Mouse (Mus musculus): ENCODE measurements around the gene Usf1. TPM values are rescaled to one million over a fixed set of nuclear protein-coding genes. Genes with fewer than 3 reads are reported as not detected.
A peak's percentile ranks its signal among the peaks of the same experiment; 100 is the strongest.

Usf1 gene
- total and polyA plus RNA-seq, 2 experiments from 2014 or later, result 48.8 to 82.0 TPM

DNA sequence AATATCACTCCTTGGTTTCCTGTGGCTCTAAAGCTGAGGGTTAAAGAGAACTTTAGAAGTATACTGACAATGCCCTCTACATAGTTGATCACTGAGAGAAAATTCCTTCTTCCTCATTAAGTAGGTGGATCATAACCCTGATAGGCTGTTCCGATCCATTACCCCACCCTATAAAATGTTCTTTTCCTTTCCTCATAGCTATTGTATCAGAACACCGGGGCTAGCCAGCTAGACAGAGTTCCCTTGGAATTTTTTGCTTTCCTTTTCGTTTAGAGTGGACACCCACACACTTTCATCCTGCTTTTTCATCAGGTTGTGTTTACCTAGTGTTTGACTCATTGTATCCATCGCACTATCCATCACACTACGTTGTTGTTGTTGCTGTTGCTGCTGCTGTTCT is 13.5 kb downstream of the Usf1 start:
- Histone ChIP-seq H3K9ac (replicated peaks; ENCODE audit: low read depth, low read length) (no peak overlapping the region), H3K9me3 (replicated peaks; ENCODE audit: control insufficient read depth, low read length) (no peaks in the 10 kb centered on the region), H3K36me3 (replicated peaks; ENCODE audit: control insufficient read depth, insufficient read depth, low read length) (0 out of 2 replicates have a peak, but pooled peaks cover 7% of the 10 kb centered on the region), H3K27ac (ENCODE audit: low read depth) (peak overlapping the region; percentile 40; the same call in 1 of the 2 replicates), H3K4me1 (ENCODE audit: control insufficient read depth, insufficient read depth) (peaks cover 8% of the 10 kb centered on the region; the same call in 1 of the 2 replicates), H3K4me3 (ENCODE audit: low read depth, low read length) (no peak overlapping the region), H3K27me3 (ENCODE audit: control insufficient read depth, insufficient read depth, low read length) (no peaks in the 10 kb centered on the region), H3K4me2 (ENCODE audit: low read depth, low read length) (no peak overlapping the region)
- TF ChIP-seq EP300 (IDR thresholded peaks at IDR 0.05; ENCODE audit: low read depth) (no peak), CTCF (IDR thresholded peaks at IDR 0.05; ENCODE audit: low read depth) (no peak)
- no peak for DNase-seq (ENCODE audit: low spot score)
- WGBS, result 30% methylated on average over 5 of the region's 5 CpGs
- no peak for ATAC-seq (ENCODE audit: insufficient read depth, low read depth)

GRCm38 (mm10) chr1:171425126-171425525 is 14.0 kb downstream of the Usf1 start:
- 23% methylated on average over 4 of the region's 4 CpGs for WGBS
- no peak overlapping the region for H3K4me2 ChIP-seq (ENCODE audit: low read depth, low read length)

GRCm38 (mm10) chr1:171432158-171432557 is 21.0 kb downstream of the Usf1 start:
- Histone ChIP-seq H3K4me3 (ENCODE audit: low read depth, low read length) (no peak overlapping the region), H3K27me3 (ENCODE audit: control insufficient read depth, insufficient read depth, low read length) (no peaks in the 10 kb centered on the region), H3K36me3 (replicated peaks; ENCODE audit: control insufficient read depth, insufficient read depth, low read length) (no peaks in the 10 kb centered on the region), H3K9me3 (replicated peaks; ENCODE audit: control insufficient read depth, low read length) (no peaks in the 10 kb centered on the region), H3K4me2 (ENCODE audit: low read depth, low read length) (no peak overlapping the region), H3K9ac (replicated peaks; ENCODE audit: low read depth, low read length) (no peak overlapping the region), H3K4me1 (ENCODE audit: control insufficient read depth, insufficient read depth) (no peaks in the 10 kb centered on the region), H3K27ac (ENCODE audit: low read depth) (no peak overlapping the region)
- ATAC-seq (ENCODE audit: insufficient read depth, low read depth), result no peak
- DNase-seq (ENCODE audit: low spot score), result no peak
- no peak for TF ChIP-seq EP300 (IDR thresholded peaks at IDR 0.05; ENCODE audit: low read depth)
- TF ChIP-seq CTCF (IDR thresholded peaks at IDR 0.05; ENCODE audit: low read depth), result no peak
- 76% methylated on average over 5 of the region's 5 CpGs for WGBS

More at GRCm38 (mm10) chr1:171425126-171425525, 14.0 kb downstream of the Usf1 start:
- Histone ChIP-seq H3K4me3 (ENCODE audit: low read depth, low read length) (no peak overlapping the region), H3K27ac (ENCODE audit: low read depth) (peak overlapping the region; percentile 40; the same call in 1 of the 2 replicates), H3K4me1 (ENCODE audit: control insufficient read depth, insufficient read depth) (peaks cover 8% of the 10 kb centered on the region; the same call in 1 of the 2 replicates), H3K36me3 (replicated peaks; ENCODE audit: control insufficient read depth, insufficient read depth, low read length) (0 out of 2 replicates have a peak, but pooled peaks cover 3% of the 10 kb centered on the region), H3K9me3 (replicated peaks; ENCODE audit: control insufficient read depth, low read length) (no peaks in the 10 kb centered on the region), H3K9ac (replicated peaks; ENCODE audit: low read depth, low read length) (no peak overlapping the region), H3K27me3 (ENCODE audit: control insufficient read depth, insufficient read depth, low read length) (no peaks in the 10 kb centered on the region)
- no peak for TF ChIP-seq EP300 (IDR thresholded peaks at IDR 0.05; ENCODE audit: low read depth)
- TF ChIP-seq CTCF (IDR thresholded peaks at IDR 0.05; ENCODE audit: low read depth), result 0 out of 2 replicates have a peak, but pooled peaks have one; percentile 0
- DNase-seq (ENCODE audit: low spot score) (peak; percentile 21), ATAC-seq (ENCODE audit: insufficient read depth, low read depth) (peak; percentile 44)

DNA sequence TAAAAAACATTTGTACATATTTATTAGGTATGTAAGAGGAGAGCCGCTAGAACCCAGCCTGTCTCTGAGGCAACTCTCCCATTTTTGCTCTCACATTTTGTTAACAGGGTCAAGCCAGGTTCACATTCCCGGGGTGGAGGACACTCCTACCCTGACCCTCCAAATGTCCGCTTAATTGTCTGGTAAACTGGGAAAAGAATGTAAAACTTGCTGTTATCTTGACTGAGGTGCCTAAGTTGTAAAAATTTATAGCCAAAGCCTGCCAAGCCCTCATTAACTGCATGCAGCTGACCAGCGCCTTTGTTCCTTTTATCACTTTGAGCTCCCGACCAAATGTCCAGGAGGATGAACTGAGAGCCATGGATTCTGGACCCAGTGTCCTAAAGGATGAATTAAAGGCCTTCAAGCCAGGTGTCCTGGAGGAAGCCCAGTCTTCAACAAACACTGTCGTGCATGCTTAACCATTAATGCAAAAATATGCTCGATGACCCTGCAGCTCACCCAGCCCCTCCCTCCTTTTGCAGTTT is 24.2 kb downstream of the Usf1 start:
- Histone ChIP-seq H3K9ac (replicated peaks; ENCODE audit: low read depth, low read length) (no peak overlapping the region), H3K36me3 (replicated peaks; ENCODE audit: control insufficient read depth, insufficient read depth, low read length) (no peaks in the 10 kb centered on the region), H3K27ac (ENCODE audit: low read depth) (no peak overlapping the region), H3K4me1 (ENCODE audit: control insufficient read depth, insufficient read depth) (peaks cover 16% of the 10 kb centered on the region), H3K4me3 (ENCODE audit: low read depth, low read length) (no peak overlapping the region), H3K9me3 (replicated peaks; ENCODE audit: control insufficient read depth, low read length) (no peaks in the 10 kb centered on the region), H3K4me2 (ENCODE audit: low read depth, low read length) (no peak overlapping the region), H3K27me3 (ENCODE audit: control insufficient read depth, insufficient read depth, low read length) (no peaks in the 10 kb centered on the region)
- no peak for ATAC-seq (ENCODE audit: insufficient read depth, low read depth)
- TF ChIP-seq EP300 (IDR thresholded peaks at IDR 0.05; ENCODE audit: low read depth) (no peak), CTCF (IDR thresholded peaks at IDR 0.05; ENCODE audit: low read depth) (no peak)
- DNase-seq (ENCODE audit: low spot score), result no peak
- 45% methylated on average over 7 of the region's 7 CpGs for WGBS

- Histone ChIP-seq H3K4me3 (ENCODE audit: low read depth, low read length) (no peak overlapping the region), H3K9ac (replicated peaks; ENCODE audit: low read depth, low read length) (no peak overlapping the region), H3K27ac (ENCODE audit: low read depth) (no peak overlapping the region), H3K36me3 (replicated peaks; ENCODE audit: control insufficient read depth, insufficient read depth, low read length) (no peaks in the 10 kb centered on the region), H3K9me3 (replicated peaks; ENCODE audit: control insufficient read depth, low read length) (no peaks in the 10 kb centered on the region), H3K4me1 (ENCODE audit: control insufficient read depth, insufficient read depth) (peaks cover 21% of the 10 kb centered on the region), H3K27me3 (ENCODE audit: control insufficient read depth, insufficient read depth, low read length) (no peaks in the 10 kb centered on the region), H3K4me2 (ENCODE audit: low read depth, low read length) (no peak overlapping the region)
- no peak for DNase-seq (ENCODE audit: low spot score)
- WGBS, result 60% methylated on average over 1 of the region's 1 CpGs
- no peak for TF ChIP-seq EP300 (IDR thresholded peaks at IDR 0.05; ENCODE audit: low read depth)
- TF ChIP-seq CTCF (IDR thresholded peaks at IDR 0.05; ENCODE audit: low read depth), result no peak
- ATAC-seq (ENCODE audit: insufficient read depth, low read depth), result no peak
Measured at GRCm38 (mm10) chr1:171435974-171436373, 24.9 kb downstream of the Usf1 start.
